Mouse (Mus musculus) lung, postnatal 0 days (tissue): ENCODE data around the gene Resp18.

Experiments used
- CTCF ChIP-seq: IDR thresholded peaks from 2 replicates; pipeline ENCODE4 v1.5.1; 2016; ENCODE audit warnings: antibody characterized with exemption, mild to moderate bottlenecking
- EP300 ChIP-seq: IDR thresholded peaks from 2 replicates; pipeline ENCODE4 v1.6.1; 2016; ENCODE audit warnings: antibody characterized with exemption, mild to moderate bottlenecking, control low read depth

DNA sequence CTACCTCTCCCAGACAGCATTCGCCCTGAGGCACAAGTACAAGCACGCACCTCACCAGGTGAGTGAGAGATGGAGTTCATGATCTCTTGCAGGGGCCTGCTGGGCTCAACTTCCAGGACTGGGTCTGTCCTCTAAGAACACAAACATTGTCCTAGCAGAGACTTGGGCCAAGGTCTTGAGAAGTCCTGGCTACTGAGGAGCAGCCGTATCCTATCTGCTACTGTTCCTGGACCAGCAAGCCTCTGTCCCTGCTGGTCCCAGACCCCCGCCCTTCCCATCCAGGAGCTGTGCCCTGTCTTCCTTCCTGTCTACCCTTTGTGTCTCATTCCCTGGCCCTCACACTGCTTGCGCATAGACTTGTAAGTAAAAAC is 15.1 kb upstream of the Resp18 start:
- TF ChIP-seq EP300 = no peak
- no peak for TF ChIP-seq CTCF
